Mouse (Mus musculus): ENCODE data around the gene Rasl10b.

Gene Rasl10b

DNA sequence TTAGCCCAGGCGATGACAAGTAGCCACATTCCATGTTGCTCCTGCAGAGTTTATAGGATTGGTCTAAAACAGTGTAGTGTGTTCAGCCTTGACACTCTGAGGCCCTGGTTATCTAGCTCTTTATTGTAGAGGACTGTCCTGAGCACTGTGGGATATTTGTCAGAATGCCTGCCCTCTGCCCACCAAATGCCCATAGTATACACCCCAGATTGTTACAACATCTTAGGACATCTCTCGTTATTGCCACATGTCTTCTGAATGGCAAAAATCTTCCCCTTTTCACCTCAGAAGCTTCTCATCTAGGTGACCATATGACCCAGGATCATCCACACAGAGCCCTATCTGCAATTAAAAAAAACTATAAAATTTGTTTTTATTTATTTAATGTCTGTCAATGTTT is 23.6 kb downstream of the Rasl10b start:
- DNase-seq (ENCODE audit: low spot score in 2 of 2), result no peak

DNA sequence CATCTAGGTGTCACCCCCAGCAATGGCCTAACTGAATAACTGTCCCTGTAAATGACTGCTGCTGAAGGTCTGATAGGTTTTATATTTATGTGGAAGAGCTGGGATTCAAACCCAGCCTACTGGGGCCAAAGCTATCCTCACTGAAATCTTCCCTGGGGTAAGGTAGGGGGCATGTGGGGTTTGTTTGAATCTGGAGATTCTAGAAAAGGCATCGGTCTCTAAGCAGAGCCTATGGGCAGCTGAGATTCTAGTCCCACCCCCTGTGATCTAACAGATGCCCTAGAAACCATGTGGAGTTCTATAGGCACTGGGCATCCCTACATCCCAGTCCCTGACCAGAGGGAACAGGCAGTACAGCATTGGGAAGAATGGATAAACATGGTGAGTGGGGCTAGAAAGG is 28.4 kb downstream of the Rasl10b start, which contains the start of gene 1700020L24Rik:
1700020L24Rik (plus strand) TSS at position 301 of the 400 bp plus-strand sequence.
- DNase-seq (ENCODE audit: low spot score in 2 of 2), result no peak

DNA sequence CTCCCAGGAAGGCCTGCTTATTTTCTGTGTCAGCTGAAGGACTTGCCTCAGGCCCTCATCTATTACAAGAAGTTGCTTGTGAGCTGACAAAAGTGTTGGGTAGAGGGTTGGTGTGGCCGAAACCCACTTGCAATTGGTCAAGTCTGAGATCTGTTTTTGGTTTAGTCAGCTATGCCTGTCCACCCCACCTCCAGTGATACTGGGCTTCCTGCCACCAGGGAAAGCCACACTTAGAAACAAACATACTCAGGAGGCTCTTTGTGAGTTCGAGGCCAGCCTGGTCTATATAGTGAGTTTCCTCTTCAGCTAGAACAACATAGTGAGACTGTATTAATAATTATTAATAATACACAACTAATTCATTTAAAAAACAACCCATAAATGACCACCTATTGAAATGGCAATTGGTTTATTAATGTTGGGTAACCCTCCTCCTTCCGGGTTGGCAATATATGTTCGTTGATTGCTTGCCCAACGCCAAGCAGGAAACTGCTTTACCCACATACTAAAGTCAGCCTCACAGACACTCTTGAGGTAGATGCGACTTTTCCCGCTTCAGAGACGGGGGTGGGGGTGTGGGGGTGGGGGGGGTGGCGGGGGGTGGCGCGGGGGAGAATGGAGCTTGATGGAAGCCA is 30.6 kb downstream of the Rasl10b start:
- DNase-seq (ENCODE audit: low spot score in 2 of 2), result no peak

DNA sequence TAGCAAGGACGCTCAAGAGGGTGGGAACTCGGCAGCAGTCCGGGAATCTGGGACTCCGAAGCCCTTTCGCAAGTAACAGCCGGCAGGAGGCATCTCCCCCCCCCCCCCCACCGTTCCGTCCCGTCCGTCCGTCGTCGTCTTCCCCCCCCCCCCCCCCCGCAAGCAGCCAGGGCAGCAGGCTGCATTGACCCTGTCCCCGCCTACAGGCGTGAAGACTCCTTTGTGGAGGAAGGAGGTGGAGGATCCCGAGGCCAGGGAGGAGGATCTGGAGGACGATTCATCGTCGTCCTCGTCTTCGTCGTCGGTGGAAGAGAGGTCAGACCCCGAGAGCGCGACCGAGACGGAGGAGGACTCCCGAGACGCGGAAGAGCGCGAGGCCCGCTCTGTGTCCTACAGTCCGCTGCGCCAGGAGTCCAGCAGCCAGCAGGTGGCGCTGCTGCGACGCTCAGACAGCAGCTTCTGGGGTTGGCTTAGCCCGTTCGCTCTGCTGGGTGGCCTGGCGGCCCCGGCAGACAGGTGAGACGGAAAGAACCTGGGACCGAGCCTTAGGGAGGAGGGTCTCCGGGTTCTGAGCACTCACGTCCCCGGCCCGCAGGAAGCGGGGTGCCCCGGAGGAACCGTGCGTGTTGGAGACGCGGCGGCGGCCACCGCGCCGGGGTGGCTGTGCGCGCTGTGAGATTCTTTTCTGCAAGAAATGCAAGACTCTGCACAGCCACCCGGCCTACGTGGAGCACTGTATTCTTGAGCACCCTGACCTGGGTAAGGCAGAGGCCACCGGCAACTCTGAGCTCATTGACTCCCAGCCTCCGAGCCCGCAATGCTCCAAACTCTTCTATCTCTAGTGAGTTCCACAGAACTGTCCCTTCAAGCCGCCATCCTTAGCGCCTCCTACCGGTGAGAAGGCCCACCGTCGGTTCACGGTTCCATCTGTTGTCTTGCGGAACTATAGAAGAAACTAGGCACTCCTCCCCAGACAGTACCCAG is 31.4 kb downstream of the Rasl10b start:
- peak; percentile 76 for DNase-seq (ENCODE audit: low spot score in 2 of 2)

DNA sequence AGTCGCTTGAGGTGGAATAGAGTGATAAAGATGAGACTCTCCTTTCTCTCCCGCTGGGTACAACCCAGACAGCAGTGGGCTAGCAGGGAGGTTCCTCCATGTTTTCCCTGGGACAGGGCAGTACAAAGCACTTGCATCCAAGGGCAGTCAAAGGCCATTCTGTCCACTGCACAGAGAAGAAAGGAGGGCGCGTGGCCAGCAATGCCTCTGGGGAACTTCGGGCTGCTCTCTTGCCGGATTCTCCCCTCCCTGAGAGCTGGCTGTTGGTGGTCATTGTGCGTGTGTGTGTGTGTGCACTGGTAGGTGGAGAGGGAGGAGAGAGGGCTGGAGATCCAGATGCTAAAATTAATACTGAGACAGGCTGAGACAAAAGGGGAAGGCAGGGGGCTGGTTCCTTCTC is 32.3 kb downstream of the Rasl10b start:
- no peak for DNase-seq (ENCODE audit: low spot score in 2 of 2)

DNA sequence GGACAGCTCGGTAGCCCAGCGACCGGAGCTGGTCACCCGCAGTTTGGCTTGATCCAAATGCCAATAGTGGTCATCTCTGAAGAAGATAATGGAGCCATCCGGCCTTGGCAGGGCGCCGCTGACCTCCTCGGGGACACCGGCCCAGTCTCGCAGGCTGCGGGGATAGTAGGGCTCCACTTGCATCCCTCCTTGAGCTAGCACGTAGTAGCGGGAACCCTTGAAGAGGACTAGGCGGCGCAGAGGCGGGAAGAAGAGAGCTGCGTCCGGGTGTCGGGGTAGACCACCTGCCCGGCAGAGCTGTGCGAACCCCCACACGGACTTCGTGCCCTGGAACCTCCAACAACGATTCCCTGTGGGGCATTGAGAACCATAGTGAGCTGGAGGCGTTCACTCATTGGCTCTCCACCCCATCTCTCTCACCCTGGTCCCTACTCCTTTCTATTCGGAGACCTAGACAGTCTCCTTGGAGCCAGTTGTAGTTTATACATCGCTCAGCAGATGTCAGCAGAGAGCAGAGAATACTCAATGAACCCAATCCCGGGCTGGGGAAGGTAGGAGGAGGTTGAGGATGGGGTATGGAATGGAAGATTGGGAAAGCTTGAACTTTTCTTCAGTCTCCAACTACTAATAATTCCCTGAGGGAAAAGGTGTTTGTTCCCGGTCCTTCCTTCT is 33.8 kb downstream of the Rasl10b start:
- DNase-seq (ENCODE audit: low spot score in 2 of 2), result peak; percentile 56 to 73

DNA sequence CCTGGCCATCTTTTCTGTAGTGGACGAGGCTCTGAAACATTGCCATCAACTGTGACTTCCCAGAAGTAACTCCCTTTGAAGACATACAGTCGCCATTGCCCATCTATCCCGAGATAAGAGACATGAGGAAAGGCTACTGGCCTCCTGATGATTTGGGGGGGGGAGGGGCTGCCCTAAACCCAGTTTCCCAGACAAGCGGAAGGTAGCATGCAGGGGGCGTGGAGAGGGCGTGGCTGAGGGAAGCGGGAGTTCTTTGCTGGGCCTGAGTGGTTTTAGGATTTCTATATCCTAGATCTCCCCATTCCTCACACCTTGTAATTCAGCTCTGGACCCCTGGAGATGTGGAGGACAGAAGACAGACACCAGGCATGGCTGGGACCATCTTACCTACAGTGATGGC is 34.9 kb downstream of the Rasl10b start:
- DNase-seq (ENCODE audit: low spot score in 2 of 2), result no peak

DNA sequence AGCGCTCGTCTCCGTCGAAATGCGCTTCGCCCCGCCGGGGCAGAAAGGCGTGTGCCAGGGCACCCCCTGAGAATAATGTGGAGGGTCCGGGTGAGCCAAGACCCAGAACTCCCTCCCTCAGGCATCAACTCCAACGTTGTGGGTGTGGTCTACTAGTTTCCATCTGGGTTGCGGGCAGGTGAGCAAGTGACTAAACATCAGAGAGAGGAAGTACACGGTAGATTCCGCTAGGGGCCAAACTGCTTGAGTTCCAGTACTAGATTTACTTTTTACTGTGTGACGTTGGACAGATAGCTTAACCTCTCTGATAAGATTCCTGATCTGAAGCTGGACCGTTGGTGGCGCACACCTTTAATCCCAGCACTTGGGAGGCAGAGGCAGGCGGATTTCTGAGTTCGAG is 36.1 kb downstream of the Rasl10b start:
- no peak for DNase-seq (ENCODE audit: low spot score in 2 of 2)

DNA sequence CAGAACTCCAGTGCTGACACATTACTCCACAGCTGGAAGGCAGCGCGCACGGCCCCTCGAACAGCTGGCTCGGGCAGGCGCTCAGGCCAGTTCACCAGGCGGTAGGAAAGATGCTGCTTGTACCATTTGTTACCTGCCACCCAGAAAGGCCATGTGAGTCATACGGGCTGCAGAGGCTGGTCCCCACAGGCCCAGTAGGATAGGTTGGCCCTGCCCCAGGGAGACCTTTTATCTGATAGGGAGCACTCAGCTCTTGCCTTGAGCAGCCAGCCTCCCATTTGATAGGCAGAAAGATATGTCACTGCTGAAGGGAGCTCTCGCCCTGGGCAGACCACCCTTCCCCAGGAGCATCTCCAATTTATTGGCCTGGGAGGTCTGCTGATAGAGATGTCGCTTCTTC is 38.7 kb downstream of the Rasl10b start:
- no peak for DNase-seq (ENCODE audit: low spot score in 2 of 2)

DNA sequence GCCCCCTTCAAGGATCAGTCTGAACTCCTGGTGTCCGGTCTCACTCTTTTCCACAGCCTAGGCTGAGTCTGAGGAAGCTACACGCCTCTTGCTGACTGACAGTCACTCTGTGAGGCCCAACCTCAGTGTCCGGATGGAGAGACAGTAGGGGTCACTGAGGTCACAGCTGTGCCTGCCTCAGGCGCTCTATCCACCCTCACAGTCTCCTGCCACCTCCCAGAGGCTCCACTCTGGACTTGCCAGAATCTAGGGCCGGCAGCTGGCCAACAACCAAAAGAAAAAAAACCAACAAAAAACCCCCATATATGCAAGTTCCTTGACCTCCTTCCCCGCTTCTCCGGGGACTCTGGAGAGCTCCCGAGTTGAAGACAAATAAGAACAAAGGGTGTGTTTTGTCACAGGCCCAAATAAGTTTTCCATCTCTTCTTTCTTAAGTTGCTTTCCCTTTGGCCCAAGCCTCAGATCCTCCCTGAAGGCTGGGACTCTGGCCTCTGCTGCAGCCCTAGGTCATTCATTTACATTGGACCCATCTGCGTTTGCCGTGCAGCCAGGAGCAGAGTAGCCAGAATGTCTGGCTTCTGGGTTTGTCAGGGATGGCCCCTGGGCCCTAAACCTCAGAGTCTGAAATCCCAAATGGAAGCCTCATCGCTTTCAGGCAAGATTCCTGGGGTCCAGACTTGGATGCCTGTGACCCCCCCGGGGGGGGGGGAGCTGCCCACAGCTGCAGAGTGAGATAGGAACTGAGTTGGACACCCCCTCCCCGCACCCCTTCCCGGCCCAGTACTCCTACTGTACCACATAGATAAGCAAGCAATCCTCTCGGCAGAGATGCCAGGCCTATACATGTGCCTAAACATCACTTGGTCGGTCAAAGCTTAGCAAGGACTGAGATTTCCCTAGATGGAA is 39.3 kb downstream of the Rasl10b start:
- DNase-seq (ENCODE audit: low spot score in 2 of 2), result no peak

DNA sequence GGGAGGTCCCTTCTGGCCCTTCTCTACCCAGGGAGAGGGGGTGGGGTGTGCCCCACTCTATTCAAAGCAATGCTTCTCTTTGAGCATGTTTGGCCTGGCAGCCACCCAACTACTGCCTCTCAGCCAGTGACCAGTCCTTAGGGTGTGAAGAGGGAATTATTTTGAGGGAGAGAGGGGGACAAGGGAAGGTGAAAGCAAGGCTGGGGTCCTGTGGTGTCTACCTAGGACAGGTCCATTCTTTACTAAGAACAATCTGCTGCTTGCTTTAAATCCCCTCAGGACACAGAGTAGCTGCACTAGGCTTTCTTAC is 39.9 kb downstream of the Rasl10b start:
- DNase-seq (ENCODE audit: low spot score in 2 of 2), result no peak

DNA sequence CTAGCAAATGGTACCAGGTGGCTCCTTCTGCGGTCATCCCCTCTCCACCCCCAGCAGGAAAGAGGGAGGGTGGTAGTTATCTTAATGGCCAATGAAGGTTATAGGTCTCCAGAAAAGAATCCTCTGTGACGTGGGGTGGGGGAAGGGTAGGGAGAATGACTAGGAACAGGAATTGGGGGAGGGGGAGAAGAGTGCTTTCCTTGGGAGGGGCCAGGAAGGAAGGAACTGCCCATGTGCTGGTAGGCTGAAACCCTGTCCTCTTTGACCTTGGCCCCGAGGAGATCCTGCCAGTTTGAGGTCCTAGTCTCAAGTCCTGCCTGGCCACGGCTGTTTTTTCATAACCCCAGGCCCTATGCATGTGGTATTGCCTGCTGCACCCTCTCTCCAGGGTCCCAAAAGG is 40.4 kb downstream of the Rasl10b start:
- no peak for DNase-seq (ENCODE audit: low spot score in 2 of 2)

DNA sequence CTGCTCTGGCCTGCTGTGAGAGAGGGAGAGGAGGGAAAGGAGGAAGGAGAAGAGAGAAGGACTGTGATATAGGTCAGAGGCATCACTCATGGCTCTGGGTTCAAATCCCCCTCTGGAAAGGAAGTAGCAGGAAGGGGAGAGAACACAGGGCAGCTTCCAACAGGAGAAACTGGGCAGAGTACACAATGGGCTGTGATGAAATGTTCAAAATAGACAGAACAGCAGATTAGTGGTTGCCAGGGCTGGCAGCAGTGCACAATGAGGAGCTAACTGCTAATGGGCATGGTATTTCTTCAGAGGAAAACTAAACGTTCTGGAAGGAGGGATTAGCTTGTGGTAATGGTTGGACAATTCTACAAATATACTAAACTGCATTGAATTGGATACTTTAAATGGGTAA is 41.6 kb downstream of the Rasl10b start:
- DNase-seq (ENCODE audit: low spot score in 2 of 2), result no peak

DNA sequence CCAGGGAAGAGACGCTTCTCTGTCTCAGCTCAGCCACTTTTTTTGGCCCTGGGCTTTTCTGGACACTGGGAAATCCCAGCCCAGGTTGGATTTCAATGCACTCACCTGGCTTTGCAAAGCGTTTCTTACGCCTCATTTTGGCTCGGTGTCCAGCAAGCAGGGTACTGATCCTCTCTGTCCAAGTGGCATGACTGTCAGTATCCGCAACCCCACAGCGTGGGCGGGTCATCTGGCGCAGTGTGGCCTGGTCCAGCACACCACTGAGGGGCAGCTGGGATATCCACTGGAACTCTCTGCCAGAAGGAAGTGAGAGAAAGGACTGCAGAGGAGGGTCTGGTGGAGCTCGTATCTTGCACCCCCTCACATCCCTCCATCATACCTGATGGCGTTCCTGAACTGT is 42.3 kb downstream of the Rasl10b start:
- no peak for DNase-seq (ENCODE audit: low spot score in 2 of 2)

DNA sequence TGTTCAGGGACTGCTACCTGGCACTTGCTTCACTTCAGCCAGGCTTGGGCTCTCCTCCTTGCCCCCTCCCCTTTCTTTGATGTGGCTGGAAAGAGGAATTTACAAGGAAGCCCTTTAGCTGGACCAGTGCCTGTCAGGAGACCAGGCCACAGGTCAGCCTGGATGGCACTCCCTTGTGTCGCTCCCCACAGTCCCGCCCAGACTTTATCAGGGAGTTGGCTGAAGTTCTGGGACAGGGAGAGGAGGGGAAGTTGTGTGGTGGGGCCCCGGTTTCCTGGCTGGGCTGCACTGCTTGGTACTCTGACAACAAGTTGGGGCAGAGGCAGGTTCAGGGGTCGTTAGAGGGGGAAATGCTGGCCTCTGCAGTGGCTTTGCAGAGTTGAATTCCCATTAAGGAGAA is 45.6 kb downstream of the Rasl10b start:
- no peak for DNase-seq (ENCODE audit: low spot score in 2 of 2)

DNA sequence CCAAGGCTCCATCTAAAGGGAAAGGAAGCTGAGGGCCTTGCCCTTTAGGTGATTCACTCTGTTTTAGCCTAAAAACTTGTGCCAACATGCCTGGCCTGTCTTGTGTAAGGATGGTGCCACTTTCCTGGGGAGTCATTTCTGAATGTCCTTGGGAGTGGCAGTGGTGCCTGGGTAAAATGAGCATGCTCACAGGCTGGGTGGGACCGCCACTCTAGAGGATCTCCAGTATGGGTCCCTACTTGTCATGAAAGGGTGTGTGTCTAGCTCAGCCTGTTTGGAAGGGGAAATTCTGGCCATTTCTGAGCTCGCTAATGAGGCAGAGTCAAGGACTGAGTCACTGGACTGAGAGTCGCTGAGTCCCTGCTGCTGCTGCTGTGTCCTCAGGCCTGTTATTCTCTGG is 46.7 kb downstream of the Rasl10b start:
- DNase-seq (ENCODE audit: low spot score in 2 of 2), result no peak

DNA sequence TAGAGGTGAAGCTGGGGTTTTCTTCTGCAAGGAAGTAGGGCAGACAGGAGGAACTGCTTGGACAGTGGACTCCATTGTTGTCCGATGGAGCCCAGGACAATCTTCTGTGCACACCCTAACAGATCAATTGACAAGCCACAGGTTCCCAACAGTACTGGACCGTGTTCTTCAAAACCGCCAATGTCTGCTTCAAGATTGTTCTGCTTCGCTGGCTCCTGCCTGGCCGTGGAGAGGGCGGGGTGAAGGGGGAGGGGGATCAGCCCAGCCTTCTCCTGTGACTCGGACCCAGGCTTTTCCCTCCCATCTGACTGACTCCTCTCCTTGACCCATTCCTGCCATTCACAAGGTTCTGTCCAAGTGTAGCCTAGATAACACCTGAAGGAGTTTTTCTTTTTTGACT is 48.3 kb downstream of the Rasl10b start:
- DNase-seq (ENCODE audit: low spot score in 2 of 2), result no peak

DNA sequence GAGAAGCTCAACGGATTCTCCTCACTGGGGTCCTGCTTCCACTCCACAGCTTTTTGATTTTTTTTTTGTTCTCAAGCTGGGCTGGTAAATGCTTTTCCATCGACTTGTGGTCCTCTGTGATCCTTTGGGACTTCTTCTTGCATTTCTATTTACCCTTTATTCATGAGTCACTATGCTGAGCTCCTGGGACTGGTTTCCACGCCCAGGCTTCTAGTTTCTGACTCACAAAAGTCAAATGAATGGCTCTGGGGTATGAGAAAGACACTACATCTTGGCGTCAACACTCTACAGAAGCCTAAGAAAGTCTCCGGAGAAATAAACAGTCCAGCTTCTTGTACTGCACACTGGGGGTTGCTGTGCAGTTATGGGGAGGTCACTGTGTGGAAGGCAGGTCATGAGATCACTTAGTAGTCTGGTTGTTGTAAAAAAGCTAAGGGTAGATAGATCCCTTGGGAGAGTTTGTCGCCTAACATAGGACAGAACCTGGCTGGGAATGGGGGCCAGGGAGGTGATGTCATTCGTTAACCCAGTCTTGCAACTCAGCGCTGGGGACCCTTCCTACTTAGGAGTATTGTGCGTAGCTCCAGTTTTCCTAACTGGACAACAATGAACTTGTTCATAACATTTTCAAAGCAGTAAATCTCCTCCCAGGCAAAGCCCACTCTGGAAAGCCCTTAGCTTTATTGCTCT is 49.1 kb downstream of the Rasl10b start:
- DNase-seq (ENCODE audit: low spot score in 2 of 2), result no peak

DNA sequence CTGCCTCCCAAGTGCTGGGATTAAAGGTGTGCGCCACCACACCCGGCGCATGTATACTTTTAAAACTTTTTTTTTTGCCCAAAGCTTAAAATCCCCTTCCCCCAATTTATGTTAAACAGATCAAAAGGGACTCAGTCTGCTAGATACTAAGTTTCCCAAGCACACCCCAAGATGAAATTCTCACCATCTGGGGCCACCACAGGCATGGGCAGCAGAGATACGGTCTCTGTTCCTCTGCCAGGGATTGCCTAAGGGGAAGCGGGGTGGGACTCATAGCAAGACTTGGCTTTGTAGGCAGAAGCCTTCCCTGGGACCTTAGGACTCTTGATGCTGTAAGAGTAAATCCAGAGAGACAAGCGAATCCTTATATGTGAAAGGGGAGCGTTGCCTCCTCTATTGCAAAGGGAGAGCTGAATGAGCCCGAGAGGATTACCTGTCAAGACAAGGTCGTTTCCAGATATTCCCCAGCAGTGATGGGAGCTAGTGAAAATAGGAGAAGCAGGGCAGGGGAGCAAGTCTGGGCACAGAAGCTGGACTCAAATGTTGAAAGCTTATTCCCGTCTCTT is 52.6 kb downstream of the Rasl10b start:
- DNase-seq (ENCODE audit: low spot score in 2 of 2), result no peak

DNA sequence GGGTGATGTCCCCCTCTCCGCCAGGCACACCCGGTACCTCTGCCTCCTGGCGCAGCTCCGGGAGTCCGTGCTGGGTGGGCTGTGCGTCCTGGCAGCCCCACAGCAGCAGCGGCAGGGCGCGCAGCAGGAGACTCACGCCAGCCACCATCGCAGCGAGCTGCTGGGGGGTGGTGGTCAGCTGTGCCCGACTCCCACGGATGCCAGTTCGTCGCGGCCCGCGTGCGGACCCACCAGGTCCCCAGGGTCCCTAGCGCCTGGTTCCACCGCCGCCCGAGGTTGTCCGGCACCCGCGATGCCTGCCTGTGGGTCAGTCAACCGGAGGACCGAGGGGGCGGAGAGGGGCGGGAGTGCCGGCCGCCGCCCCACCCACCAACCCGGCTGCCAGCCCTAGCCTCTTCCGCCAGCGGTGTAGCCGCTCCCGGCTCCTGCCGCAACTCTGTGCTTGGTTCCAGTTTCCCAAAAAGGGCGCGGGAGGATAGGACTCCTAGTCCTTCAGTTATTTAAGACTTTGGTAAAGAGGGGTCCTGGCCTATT is 53.8 kb downstream of the Rasl10b start, which contains the start of gene Mmp28:
Mmp28 (minus strand) TSS at position 361 of the 534 bp plus-strand sequence.
- DNase-seq (ENCODE audit: low spot score in 2 of 2), result no peak

Measured in frontal cortex, postnatal 25 days (tissue).